Mouse (Mus musculus) megakaryocyte, embryonic 14.5 days (primary cell): ENCODE results near the gene Vpreb3.

ENCODE experiments used
- FLI1 ChIP-seq: IDR thresholded peaks from 2 replicates; pipeline ENCODE4 v1.6.1; 2012; ENCODE audit warnings: low read length, inconsistent platforms, mixed read lengths
- GATA1 ChIP-seq: IDR thresholded peaks from 3 replicates; pipeline ENCODE4 v1.6.1; 2012; ENCODE audit warnings: mixed read lengths, low read length, inconsistent platforms, borderline replicate concordance

DNA sequence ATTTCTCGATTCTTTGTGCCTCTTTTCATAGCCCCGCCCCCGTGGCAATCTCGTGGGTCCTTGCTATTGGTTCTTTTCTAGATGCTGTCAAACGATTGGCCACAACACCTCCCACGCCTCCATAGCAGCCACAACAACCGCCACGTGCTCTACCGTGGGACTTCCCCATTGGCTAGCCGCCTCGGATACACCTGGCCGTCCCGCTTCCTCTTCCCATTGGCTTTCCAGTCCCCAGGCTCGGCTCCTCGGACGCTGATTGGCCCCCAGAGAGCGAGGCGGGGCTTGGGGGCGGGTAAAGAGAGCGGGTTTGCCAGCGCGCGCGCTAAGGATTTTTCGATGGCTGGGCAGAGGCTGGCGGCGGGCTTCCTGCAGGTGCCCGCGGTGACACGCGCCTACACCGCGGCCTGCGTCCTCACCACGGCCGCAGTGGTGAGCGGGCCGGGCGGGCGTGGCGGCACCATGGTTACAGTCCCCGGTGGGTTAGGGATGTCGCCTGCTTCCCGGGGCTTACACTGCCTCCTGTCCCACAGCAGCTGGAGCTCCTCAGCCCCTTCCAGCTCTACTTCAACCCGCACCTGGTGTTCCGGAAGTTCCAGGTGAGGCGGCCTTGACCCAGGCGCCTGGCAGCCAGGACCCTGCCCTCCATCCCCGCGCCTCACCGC, 49.6 kb upstream of the Vpreb3 start, which contains the start of gene Derl3:
- TF ChIP-seq GATA1 (no peak), FLI1 (no peak)
